Mouse (Mus musculus): Measurements from ENCODE around the gene Cyp19a1.

DNA sequence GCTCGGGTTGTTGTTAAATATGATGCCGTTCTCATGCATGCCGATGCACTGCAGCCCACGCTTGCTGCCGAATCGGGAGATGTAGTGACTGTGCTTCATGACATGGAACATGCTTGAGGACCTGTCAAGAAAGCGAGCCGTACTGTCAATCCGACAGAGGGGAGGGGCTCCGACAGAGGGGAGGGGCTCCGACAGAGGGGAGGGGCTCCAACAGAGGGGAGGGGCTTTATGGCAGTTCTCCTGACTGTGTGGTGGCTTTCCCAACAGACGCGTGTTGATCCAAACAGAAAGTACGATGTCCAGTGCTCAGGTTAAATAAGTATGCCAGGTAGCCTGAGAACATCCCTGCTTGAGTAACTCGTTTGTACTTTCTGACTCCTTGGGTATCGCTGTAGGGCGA is 87.7 kb downstream of the Cyp19a1 start:
- TF ChIP-seq CTCF (IDR thresholded peaks at IDR 0.05; ENCODE audit: control insufficient read depth, insufficient read depth, insufficient replicate concordance, low read depth, low read length) (no peak), POLR2A (IDR thresholded peaks at IDR 0.05; ENCODE audit: control insufficient read depth, low read depth, low read length) (no peak)

All from testis, adult 2 months (tissue).